Mouse (Mus musculus) bone marrow macrophage, adult 2 months (primary cell): ENCODE results near the gene Ipo9.

Experiments used
- CTCF ChIP-seq: IDR thresholded peaks from 2 replicates; pipeline ENCODE4 v1.5.1; 2012; ENCODE audit warnings: low read depth, mild to moderate bottlenecking, low read length, moderate library complexity
- POLR2A ChIP-seq: IDR thresholded peaks from 2 replicates; pipeline ENCODE4 v1.6.1; 2012; ENCODE audit warnings: mild to moderate bottlenecking, low read depth, low read length, borderline replicate concordance

DNA sequence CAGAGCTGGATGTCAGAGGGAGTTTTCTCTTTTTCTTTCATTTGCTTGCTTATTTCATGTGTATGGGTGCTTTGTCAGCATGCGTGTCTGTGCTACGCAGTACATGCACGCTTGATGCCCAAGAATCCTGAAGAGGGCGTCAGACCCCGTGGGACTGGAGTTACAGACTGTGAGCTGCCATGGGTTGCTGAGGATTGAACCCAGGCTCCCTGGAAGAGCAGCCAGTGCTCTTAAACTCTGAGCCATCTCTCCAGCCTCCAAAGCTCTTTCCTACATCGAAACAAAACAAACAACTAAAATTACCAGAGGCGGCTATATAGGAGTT lies 45.2 kb upstream of the Ipo9 start:
- TF ChIP-seq CTCF (no peak), POLR2A (no peak)
